Mouse (Mus musculus) forebrain, postnatal 0 days (tissue): ENCODE results near the gene Paf1. TPM values are rescaled to one million over a fixed set of nuclear protein-coding genes. Genes with fewer than 3 reads are reported as not detected.

Source experiments
- ATAC-seq: fragments of 200-750 bp; cut with Nextera tagmentation; 2 replicates; pipeline ENCODE4 v1.8.0; 2017; ENCODE audit warnings: mild to moderate bottlenecking, moderate library complexity
- DNase-seq: peaks from one replicate; pipeline ENCODE4 v3.0.0-alpha.2; 2015
- H3K27ac ChIP-seq: fragments of 300-500 bp; sonication (generic); 2 replicates; pipeline ENCODE4 v1.5.1; 2014; ENCODE audit warnings: low read depth, mild to moderate bottlenecking, antibody characterized with exemption, low read length, moderate library complexity, mixed read lengths
- H3K27me3 ChIP-seq: fragments of 300-500 bp; sonication (generic); 2 replicates; pipeline ENCODE4 v1.6.1; 2014; ENCODE audit warnings: mild to moderate bottlenecking, low read length, mixed read lengths; ENCODE audit not compliant: insufficient read depth
- H3K36me3 ChIP-seq: fragments of 300-500 bp; sonication (generic); 2 replicates; pipeline ENCODE4 v1.6.1; 2014; ENCODE audit warnings: mild to moderate bottlenecking, moderate library complexity; ENCODE audit not compliant: insufficient read depth
- H3K4me1 ChIP-seq: fragments of 300-500 bp; sonication (generic); 2 replicates; pipeline ENCODE4 v1.6.1; 2014; ENCODE audit warnings: antibody characterized with exemption; ENCODE audit not compliant: insufficient read depth
- H3K4me2 ChIP-seq: fragments of 300-500 bp; sonication (generic); 2 replicates; pipeline ENCODE4 v1.6.1; 2014; ENCODE audit warnings: low read depth, mild to moderate bottlenecking, moderate library complexity
- H3K4me3 ChIP-seq: fragments of 300-500 bp; sonication (generic); 2 replicates; pipeline ENCODE4 v1.5.1; 2014; ENCODE audit warnings: low read depth, low read length, mixed read lengths
- H3K9ac ChIP-seq: fragments of 300-500 bp; sonication (generic); 2 replicates; pipeline ENCODE4 v1.6.1; 2014; ENCODE audit warnings: mild to moderate bottlenecking
- H3K9me3 ChIP-seq: fragments of 300-500 bp; sonication (generic); 2 replicates; pipeline ENCODE4 v1.6.1; 2016; ENCODE audit warnings: low read length
- CTCF ChIP-seq: sonication (generic); IDR thresholded peaks from 2 replicates; pipeline ENCODE4 v1.5.1; 2016; ENCODE audit warnings: antibody characterized with exemption, control low read depth, low read depth
- WGBS: fragments of 180-500 bp; shearing (Covaris S2); extraction: QIAGEN DNeasy Blood & Tissue Kit; methylation state at CpG from one replicate; pipeline ENCODE4 v1.1.7; 2014; 5-methylcytosine and 5-hydroxymethylcytosine counted together
- polyA plus RNA-seq: library from polyadenylated mRNA; unstranded; fragments of >200 nt; fragmentation: Nextera tagmentation; extraction: Ambion mirVana; gene quantifications from 2 replicates; pipeline ENCODE4 v1.2.1, GENCODE M21; 2015
- total RNA-seq: library from RNA; depleted of rRNA; stranded (reverse); fragments of >200 nt; gene quantifications from 2 replicates; pipeline ENCODE4 v1.2.3, GENCODE M21; 2014

Paf1 gene
- total and polyA plus RNA-seq, 2 experiments from 2014 or later: 74.8 to 92.7 TPM

DNA sequence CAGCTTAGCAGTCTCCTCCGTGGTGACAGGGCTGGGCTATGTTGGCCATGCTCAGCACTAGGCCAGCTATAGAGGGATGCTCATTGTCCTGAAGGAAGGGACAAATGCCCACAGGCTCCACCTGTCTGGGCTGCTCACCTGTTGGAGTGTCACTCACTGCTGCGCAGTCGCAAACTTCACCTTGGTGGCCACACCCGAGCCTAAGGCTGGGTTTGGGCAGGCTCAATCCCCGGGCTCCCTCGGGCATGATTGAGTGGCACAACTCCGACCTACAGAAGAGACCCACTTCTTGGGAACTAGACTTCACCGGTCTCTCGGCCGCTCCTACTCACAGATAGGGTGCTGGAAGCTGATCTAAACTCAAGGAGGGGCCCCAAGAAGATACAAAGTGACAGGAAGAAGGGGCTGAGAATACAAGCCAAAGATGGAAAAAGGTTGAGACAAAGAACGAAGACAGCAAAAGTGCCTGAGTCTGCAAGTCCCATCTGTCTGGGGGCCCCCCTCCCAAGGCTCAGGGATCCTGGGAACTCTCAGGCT lies 21.7 kb upstream of the Paf1 start:
- ATAC-seq: no peak
- WGBS: 6% methylated on average over 11 of the region's 11 CpGs
- peak overlapping the region; percentile 87 for H3K4me2 ChIP-seq
- TF ChIP-seq CTCF: no peak
- peaks cover 12% of the 10 kb centered on the region for H3K36me3 ChIP-seq
- peaks cover 15% of the 10 kb centered on the region for H3K4me1 ChIP-seq
- DNase-seq: no peak
- H3K9me3 ChIP-seq: no peaks in the 10 kb centered on the region
- peak overlapping the region; percentile 69 for H3K9ac ChIP-seq
- H3K27ac ChIP-seq: peak overlapping the region; percentile 71
- peak overlapping the region; percentile 77 for H3K4me3 ChIP-seq
- no peaks in the 10 kb centered on the region for H3K27me3 ChIP-seq

DNA sequence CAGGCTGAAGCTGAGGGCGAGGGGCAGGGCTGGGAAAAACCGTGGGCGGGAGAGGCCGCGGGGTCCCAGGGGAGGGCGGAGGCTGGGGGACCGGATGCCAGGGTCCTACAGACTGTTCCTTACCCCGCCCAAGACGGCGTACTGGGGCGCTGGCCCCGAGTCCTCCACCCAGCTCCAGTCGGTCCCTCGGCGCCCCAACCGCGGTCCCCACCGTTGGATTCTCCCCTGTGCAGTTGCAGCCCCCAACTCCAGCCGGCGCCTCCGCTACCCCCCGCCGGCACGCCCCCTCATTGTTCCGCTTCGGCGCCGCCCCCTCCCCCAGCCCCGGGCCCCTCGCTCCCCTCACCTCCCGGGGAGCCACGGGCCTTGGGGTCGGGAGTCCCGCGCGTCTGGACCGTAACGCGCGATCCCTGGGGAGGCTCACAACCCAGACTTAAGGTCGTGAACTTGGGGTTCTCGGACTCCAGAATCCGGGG lies 21.2 kb upstream of the Paf1 start:
- Histone ChIP-seq H3K4me1 (peaks cover 20% of the 10 kb centered on the region), H3K27ac (peak overlapping the region; percentile 71), H3K36me3 (peaks cover 12% of the 10 kb centered on the region), H3K27me3 (no peaks in the 10 kb centered on the region), H3K9ac (peak overlapping the region; percentile 69), H3K9me3 (no peaks in the 10 kb centered on the region), H3K4me2 (peak overlapping the region; percentile 87), H3K4me3 (peak overlapping the region; percentile 77)
- DNase-seq (peak; percentile 30), ATAC-seq (no peak)
- WGBS: 0% methylated on average over 37 of the region's 43 CpGs
- TF ChIP-seq CTCF: no peak

DNA sequence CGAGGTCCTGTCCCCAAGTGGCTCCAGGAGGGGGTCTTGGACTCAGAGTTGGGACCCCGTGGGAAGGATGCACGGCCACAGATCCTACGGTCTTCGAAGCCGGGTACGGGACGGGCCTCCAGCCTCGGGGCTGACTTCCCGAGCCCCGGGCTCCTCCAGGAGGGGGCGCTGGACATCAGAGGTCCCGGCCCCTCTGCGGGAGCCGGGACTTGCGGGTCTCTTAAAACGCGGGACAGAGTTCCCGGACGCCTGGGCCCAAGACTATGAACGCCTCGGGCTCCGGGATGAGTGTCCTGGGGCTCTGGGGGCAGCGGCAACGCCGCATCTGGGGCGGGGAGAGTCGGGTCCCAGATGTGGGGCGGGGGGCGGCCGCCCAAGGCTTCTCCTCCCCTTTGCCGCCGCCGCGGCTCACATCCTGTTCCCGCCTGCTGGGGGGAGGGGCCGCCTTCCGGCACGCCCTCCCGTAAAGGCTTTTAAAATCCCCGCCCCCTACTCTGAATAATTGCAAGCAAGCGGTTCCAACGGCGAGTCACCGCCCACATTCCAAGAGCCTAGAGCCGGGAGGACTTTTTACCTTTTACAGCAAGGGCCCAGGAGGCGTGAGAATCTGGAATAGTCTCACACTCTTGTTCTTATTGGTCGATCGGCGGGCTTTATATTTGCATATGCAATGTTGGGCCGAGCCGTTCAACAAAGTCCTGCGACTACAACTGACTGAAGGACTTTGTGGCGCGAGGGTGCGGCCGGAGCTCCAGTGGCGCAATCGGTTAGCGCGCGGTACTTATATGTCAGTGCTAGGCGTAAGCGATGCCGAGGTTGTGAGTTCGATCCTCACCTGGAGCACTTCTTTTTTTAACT lies 20.3 kb upstream of the Paf1 start, which contains the start of gene Plekhg2:
Gene Plekhg2 (minus strand): TSS at position 349 of the 858 bp plus-strand sequence.
- Histone ChIP-seq H3K4me1 (peaks cover 20% of the 10 kb centered on the region), H3K27ac (peak within 1 kb of the TSS; percentile 71), H3K36me3 (peaks cover 12% of the 10 kb centered on the region), H3K4me2 (peak within 1 kb of the TSS; percentile 87), H3K27me3 (no peaks in the 10 kb centered on the region), H3K9me3 (no peaks in the 10 kb centered on the region), H3K9ac (peak within 1 kb of the TSS; percentile 69), H3K4me3 (peak within 1 kb of the TSS; percentile 77)
- peak; percentile 61 for TF ChIP-seq CTCF
- DNase-seq (peak; percentile 97), ATAC-seq (peak; percentile 79)
- 2% methylated on average over 62 of the region's 66 CpGs for WGBS

DNA sequence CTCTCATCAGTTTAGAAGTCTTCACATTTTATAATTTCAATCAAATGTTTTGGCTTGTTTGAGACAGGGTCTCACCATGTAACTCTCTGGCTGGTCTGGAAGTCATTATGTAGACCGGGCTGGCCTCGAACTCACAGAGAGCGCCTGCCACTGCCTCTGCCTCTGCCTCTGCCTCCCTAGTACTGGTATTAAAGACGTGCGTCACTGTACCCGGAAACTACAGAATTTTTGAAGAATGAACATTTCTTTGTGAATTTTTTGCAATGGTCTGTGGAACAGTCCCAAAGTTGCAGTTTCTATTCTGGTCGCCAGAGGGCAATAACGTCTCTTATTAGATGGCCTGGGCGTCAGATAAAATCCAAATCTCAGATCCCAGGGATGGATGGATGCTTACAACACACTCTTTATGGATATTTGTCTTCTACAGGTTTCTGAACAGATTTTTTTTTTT lies 19.6 kb upstream of the Paf1 start:
- peaks cover 6% of the 10 kb centered on the region; the same call in 1 of the 2 replicates for H3K36me3 ChIP-seq
- H3K9ac ChIP-seq: no peak overlapping the region
- H3K4me1 ChIP-seq: peaks cover 23% of the 10 kb centered on the region
- no peaks in the 10 kb centered on the region for H3K9me3 ChIP-seq
- TF ChIP-seq CTCF: peak; percentile 77
- ATAC-seq (peak; percentile 39), DNase-seq (peak; percentile 93)
- peak overlapping the region; percentile 77 for H3K4me3 ChIP-seq
- H3K27ac ChIP-seq: peak overlapping the region; percentile 71
- WGBS: under 1% methylated on average over 9 of the region's 9 CpGs
- H3K4me2 ChIP-seq: peak overlapping the region; percentile 87
- no peaks in the 10 kb centered on the region for H3K27me3 ChIP-seq

GRCm38 (mm10) chr7:28373891-28374495 lies 18.8 kb upstream of the Paf1 start:
- Histone ChIP-seq H3K9ac (no peak overlapping the region), H3K4me2 (no peak overlapping the region), H3K36me3 (no peaks in the 10 kb centered on the region; the same call in 1 of the 2 replicates), H3K4me1 (peaks cover 26% of the 10 kb centered on the region), H3K9me3 (no peaks in the 10 kb centered on the region), H3K27me3 (no peaks in the 10 kb centered on the region), H3K4me3 (no peak overlapping the region), H3K27ac (0 out of 2 replicates have a peak overlapping the region, but pooled peaks have one; percentile 15)
- DNase-seq: no peak
- ATAC-seq: no peak
- WGBS: 88% methylated on average over 7 of the region's 7 CpGs
- no peak for TF ChIP-seq CTCF

DNA sequence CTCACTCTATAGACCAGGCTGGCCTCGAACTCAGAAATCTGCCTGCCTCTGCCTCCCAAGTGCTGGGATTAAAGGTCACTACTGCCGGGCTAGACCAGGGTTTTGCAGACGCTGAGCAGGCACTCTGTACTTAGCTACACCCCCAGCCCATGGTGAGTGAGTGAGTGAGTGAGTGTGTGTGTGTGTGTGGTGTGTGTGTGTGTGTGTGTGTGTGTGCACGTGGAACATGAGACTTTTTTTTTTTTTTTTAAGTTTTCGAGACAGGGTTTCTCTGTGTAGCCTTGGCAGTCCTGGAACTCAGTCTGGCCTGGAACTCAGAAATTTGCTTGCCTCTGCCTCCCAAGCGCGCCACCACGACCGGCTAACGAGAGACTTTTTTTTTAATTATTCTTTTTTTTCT lies 18.1 kb upstream of the Paf1 start:
- WGBS: 78% methylated on average over 10 of the region's 10 CpGs
- Histone ChIP-seq H3K4me3 (no peak overlapping the region), H3K27me3 (no peaks in the 10 kb centered on the region), H3K4me1 (peaks cover 29% of the 10 kb centered on the region), H3K36me3 (no peaks in the 10 kb centered on the region), H3K4me2 (no peak overlapping the region), H3K9me3 (no peaks in the 10 kb centered on the region), H3K9ac (no peak overlapping the region), H3K27ac (no peak overlapping the region)
- ATAC-seq (no peak), DNase-seq (no peak)
- TF ChIP-seq CTCF: no peak
